Mouse (Mus musculus): ENCODE data around the gene Gm47996.
"Not testable (repeated sequence)": the region's sequence is repeated elsewhere in the genome, so short reads cannot be mapped to it uniquely, and the experiment has no call there.

- not testable (repeated sequence) for TF ChIP-seq GATA1 (IDR thresholded peaks at IDR 0.05; ENCODE audit: borderline replicate concordance, low read length); FLI1 (IDR thresholded peaks at IDR 0.05; ENCODE audit: low read length)
These were observed 17.2 kb upstream of the Gm47996 start for GRCm38 (mm10) chr1:151192739-151193138.

All from megakaryocyte, embryonic 14.5 days (primary cell).